Mouse (Mus musculus) heart, postnatal 0 days (tissue): Measurements from ENCODE around the gene Gm14443. TPM values are rescaled to one million over a fixed set of nuclear protein-coding genes. Genes with fewer than 3 reads are reported as not detected.
"Not testable (repeated sequence)": the region's sequence is repeated elsewhere in the genome, so short reads cannot be mapped to it uniquely, and the experiment has no call there.

ENCODE experiments used
- ATAC-seq: fragments of 200-750 bp; cut with Nextera tagmentation; 2 replicates; pipeline ENCODE4 v1.8.0; 2017; ENCODE audit warnings: low read depth, moderate number of reproducible peaks, moderate library complexity; ENCODE audit not compliant: insufficient read depth
- DNase-seq: peaks from one replicate; pipeline ENCODE4 v3.0.0-alpha.2; 2016; ENCODE audit warnings: low spot score
- H3K27ac ChIP-seq: fragments of 300-500 bp; sonication (generic); 2 replicates; pipeline ENCODE4 v1.5.1; 2014; ENCODE audit warnings: low read depth, mild to moderate bottlenecking
- H3K27me3 ChIP-seq: fragments of 300-500 bp; sonication (generic); 2 replicates; pipeline ENCODE4 v1.6.1; 2014; ENCODE audit warnings: low read length, mixed read lengths; ENCODE audit not compliant: control insufficient read depth, insufficient read depth
- H3K36me3 ChIP-seq: fragments of 300-500 bp; sonication (generic); replicated peaks from 2 replicates; pipeline ENCODE4 v1.6.1; 2014; ENCODE audit warnings: low read length, mixed read lengths; ENCODE audit not compliant: control insufficient read depth, insufficient read depth
- H3K4me1 ChIP-seq: fragments of 300-500 bp; sonication (generic); 2 replicates; pipeline ENCODE4 v1.6.1; 2014; ENCODE audit warnings: antibody characterized with exemption; ENCODE audit not compliant: control insufficient read depth, insufficient read depth
- H3K4me2 ChIP-seq: fragments of 300-500 bp; sonication (generic); 2 replicates; pipeline ENCODE4 v1.6.1; 2014; ENCODE audit warnings: low read depth, mild to moderate bottlenecking, low read length, moderate library complexity
- H3K4me3 ChIP-seq: fragments of 300-500 bp; sonication (generic); 2 replicates; pipeline ENCODE4 v1.5.1; 2014; ENCODE audit warnings: low read depth, low read length
- H3K9ac ChIP-seq: fragments of 300-500 bp; sonication (generic); replicated peaks from 2 replicates; pipeline ENCODE4 v1.6.1; 2014; ENCODE audit warnings: low read depth, low read length, mixed read lengths
- H3K9me3 ChIP-seq: fragments of 300-500 bp; sonication (generic); replicated peaks from 2 replicates; pipeline ENCODE4 v1.6.1; 2016; ENCODE audit warnings: low read length; ENCODE audit not compliant: control insufficient read depth
- CTCF ChIP-seq: IDR thresholded peaks from 2 replicates; pipeline ENCODE4 v1.5.1; 2016; ENCODE audit warnings: antibody characterized with exemption, control low read depth, low read depth
- EP300 ChIP-seq: IDR thresholded peaks from 2 replicates; pipeline ENCODE4 v1.6.1; 2016; ENCODE audit warnings: antibody characterized with exemption, low read depth
- WGBS: fragments of 180-500 bp; shearing (Covaris S2); extraction: QIAGEN DNeasy Blood & Tissue Kit; methylation state at CpG from one replicate; pipeline ENCODE4 v1.1.7; 2014; 5-methylcytosine and 5-hydroxymethylcytosine counted together
- polyA plus RNA-seq: library from polyadenylated mRNA; unstranded; fragments of >200 nt; fragmentation: Nextera tagmentation; extraction: Ambion mirVana; gene quantifications from 2 replicates; pipeline ENCODE4 v1.2.1, GENCODE M21; 2015
- total RNA-seq: library from RNA; depleted of rRNA; stranded (reverse); fragments of >200 nt; gene quantifications from 2 replicates; pipeline ENCODE4 v1.2.3, GENCODE M21; 2014; ENCODE audit warnings: low replicate concordance; rRNA removed

Gm14443 gene
- 7.5 TPM in 1 of 2 replicates, not detected in the other for total RNA-seq
- 0.16 and 0.26 TPM in 2 replicates for polyA plus RNA-seq

DNA sequence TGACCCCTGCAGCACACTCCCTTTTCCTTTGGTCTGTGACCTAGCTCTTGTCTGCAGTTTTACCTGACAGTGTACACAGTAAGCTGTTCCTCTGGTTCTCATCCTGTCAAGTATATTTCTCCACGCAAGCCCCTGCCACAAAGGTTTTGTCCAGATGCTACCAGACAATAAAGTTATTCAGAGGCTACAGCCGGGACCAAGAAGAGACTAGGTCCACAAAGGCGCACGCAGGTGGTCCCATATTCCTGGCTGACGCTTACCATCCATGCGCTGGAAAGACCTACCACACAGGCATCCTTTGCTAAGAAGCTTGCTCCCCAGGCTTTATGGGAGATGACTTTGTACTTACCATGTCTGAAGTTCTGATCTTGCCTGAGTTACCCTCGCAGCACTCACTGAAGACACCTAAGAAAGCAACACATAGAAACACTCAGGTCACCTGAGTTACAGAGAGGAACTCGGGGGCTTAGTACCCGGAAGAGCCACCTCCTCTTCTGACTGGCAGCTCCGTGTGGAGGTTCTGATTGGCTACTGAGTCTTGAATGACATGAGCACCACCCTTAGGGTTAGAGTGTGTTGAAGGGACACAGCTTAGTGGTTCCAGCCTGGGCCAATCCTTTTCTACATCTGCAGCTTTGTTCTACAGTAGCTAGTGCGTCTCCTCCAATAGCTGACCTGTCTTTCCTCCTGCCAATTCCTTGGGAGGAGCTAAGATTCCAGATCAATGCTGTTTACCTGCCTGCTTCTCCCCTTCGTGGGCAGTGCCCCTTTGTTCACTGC is at the start of gene Gm14443:
Gm14443 (minus strand) TSS at position 471 of the 780 bp plus-strand sequence.
- not testable (repeated sequence) for DNase-seq, H3K9ac ChIP-seq, H3K4me2 ChIP-seq, H3K4me1 ChIP-seq, H3K36me3 ChIP-seq, H3K4me3 ChIP-seq, H3K27me3 ChIP-seq, ATAC-seq, H3K9me3 ChIP-seq, H3K27ac ChIP-seq
- 70% methylated on average over 12 of the region's 12 CpGs for WGBS

DNA sequence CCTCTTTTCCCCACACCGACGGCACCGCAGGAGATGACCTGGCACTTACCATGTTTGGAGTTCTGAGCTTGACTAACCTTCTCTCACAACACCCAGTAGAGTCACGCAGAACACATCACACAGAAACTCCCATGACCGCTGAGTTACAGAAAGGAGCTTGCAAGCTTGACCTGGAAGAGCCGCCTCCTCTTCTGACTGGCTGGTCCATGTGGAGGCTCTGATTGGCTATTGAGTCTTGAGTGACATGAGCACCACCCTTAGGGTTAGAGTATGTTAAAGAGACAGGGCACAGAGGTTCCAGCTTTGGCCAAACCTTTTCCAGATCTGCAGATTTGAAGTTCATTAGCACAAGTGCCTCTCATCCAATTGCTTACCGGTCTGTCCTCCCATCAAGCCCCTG is 31.1 kb upstream of the Gm14443 start, which contains the start of gene Gm14391:
Gm14391 (minus strand) TSS at position 186 of the 400 bp plus-strand sequence.
- no CpG with 5 or more reads among the region's 7 CpGs for WGBS
- not testable (repeated sequence) for H3K4me2 ChIP-seq, H3K9ac ChIP-seq, DNase-seq, H3K4me1 ChIP-seq, ATAC-seq, H3K4me3 ChIP-seq, H3K27me3 ChIP-seq, H3K9me3 ChIP-seq, H3K27ac ChIP-seq, H3K36me3 ChIP-seq

DNA sequence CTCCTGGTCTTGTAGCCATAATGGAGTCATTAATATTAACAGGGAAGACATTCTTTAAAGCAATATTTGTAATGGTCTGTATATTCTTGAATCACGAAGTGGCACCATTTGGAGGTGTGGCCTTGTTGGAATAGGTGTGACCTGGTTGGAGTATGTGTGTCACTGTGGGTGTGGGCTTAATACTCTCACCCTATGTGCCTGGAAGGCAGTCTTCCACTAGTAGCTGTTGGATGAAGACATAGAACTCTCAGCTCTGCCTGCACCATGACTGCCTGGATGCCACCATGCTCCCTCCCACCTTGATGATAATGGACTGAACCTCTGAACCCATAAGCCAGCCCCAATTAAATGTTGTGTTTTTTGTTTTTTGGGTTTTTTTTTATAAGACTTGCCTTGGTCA is 3.3 kb upstream of the Gm14443 start:
- H3K4me3 ChIP-seq, H3K4me1 ChIP-seq, DNase-seq, ATAC-seq, H3K9ac ChIP-seq, H3K27ac ChIP-seq, H3K36me3 ChIP-seq, H3K9me3 ChIP-seq, H3K4me2 ChIP-seq, H3K27me3 ChIP-seq: not testable (repeated sequence)
- 44% methylated on average over 1 of the region's 1 CpGs for WGBS

DNA sequence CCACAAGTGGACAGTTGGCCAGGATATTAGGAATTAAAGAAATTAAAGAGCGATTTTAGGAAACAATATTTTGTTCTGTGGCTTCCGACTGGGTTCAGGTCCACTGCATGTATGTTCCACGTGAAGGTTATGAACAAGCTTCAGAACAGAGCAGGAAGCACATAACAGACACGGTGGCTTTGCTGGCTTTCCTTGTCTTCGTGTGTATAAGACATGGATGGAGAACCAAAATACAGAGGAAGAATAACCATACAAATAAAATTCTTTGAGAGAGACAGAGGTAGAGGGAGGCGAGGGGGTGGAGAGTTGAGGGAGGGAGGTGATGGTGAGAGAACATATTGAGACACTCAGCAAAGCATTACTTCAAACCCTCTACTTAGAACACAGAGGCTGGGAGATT is 641 bp upstream of the Gm14443 start:
- H3K36me3 ChIP-seq: no peaks in the 10 kb centered on the region
- DNase-seq: no peak
- H3K27ac ChIP-seq: no peak overlapping the region
- 76% methylated on average over 6 of the region's 6 CpGs for WGBS
- no peak overlapping the region for H3K4me2 ChIP-seq
- no peak for ATAC-seq
- no peak for TF ChIP-seq CTCF
- TF ChIP-seq EP300: no peak
- H3K9me3 ChIP-seq: no peaks in the 10 kb centered on the region
- H3K27me3 ChIP-seq: no peaks in the 10 kb centered on the region
- no peak overlapping the region for H3K4me3 ChIP-seq
- no peak overlapping the region for H3K9ac ChIP-seq
- no peaks in the 10 kb centered on the region for H3K4me1 ChIP-seq

DNA sequence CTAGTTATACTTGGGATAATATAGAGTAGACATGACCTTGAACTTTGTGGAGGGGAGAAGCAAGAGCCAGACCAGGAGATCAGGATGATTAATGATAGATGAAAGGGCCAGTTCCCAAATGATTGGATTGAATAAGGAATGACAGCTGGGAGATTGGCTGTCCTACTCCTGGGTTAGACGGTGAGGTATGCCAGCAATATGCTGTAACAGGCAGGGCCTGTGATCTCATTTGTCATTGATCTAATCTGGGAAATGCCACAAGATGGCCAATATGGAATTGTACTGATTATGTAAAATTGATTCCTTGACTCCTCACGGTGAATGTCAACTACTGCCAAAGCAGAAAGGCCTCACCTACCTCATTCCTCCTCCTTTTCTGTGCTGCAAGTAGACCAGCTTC is 1.6 kb downstream of the Gm14443 start:
- not testable (repeated sequence) for ATAC-seq
- 68% methylated on average over 2 of the region's 2 CpGs for WGBS

DNA sequence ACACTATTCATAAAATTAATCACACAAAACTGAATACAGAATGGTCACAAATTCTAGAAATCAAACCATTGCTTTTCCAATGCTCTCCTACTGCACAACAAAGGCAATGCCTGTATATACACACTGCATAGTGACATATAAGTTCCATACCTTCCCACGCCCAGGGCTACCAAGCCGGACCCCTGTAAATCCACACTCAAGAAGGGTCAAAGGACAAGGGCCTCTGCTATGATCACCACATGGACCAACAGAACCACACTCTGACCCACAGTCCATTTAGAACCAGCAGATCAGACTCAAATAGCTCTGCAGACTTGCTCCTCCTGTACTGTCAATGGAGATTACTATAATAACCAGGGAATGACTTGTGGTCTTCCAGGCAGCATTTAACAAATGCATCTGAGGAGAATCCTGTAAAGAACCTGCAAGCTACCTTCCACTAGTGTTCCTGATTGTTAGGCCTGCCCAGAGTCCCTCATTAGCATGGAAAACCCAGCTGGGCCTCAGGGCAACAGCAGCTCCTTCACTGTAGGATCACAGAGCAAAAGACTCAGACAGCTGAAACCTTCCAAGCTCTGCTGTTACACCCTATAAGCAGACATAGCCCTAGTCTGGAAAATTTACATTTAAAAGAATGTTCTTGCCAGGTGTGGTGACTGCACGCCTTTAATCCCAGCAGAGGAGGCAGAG is 2.6 kb downstream of the Gm14443 start:
- H3K9me3 ChIP-seq, H3K4me1 ChIP-seq, H3K4me3 ChIP-seq, H3K4me2 ChIP-seq, H3K9ac ChIP-seq, DNase-seq, ATAC-seq, H3K27ac ChIP-seq, H3K27me3 ChIP-seq, H3K36me3 ChIP-seq: not testable (repeated sequence)
- WGBS: 78% methylated on average over 3 of the region's 3 CpGs

More for the DNA sequence above, 1.6 kb downstream of the Gm14443 start:
- DNase-seq, H3K36me3 ChIP-seq, H3K27me3 ChIP-seq, H3K4me3 ChIP-seq, H3K27ac ChIP-seq, H3K4me1 ChIP-seq, H3K4me2 ChIP-seq, H3K9me3 ChIP-seq, H3K9ac ChIP-seq: not testable (repeated sequence)
